Mouse (Mus musculus): ENCODE measurements around the gene Pdcd4.

Gene Pdcd4

DNA sequence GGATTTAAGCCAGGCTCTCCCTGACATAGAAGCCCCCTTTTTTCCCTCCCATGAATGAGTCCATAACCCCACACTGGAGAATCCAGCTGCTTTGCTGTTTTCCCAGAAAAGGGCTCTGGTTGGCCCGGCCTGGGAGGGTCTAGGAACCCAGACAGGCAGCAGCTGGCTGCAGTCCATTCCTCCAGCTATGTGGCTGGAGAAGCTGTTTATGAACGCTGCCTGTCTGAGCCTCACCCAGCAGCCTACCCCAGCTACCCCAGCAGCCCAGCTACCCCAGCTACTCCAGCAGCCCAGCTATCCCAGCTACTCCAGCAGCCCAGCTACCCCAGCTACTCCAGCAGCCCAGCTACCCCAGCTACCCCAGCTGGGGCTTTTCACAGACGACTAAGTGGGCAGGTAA is at the start of gene Pdcd4:
Pdcd4 (plus strand) TSS at position 171 of the 400 bp plus-strand sequence.
- no peak for DNase-seq (ENCODE audit: low spot score)

GRCm38 (mm10) chr19:53843972-53844371 is 48.1 kb upstream of the Pdcd4 start:
- DNase-seq (ENCODE audit: low spot score), result no peak

DNA sequence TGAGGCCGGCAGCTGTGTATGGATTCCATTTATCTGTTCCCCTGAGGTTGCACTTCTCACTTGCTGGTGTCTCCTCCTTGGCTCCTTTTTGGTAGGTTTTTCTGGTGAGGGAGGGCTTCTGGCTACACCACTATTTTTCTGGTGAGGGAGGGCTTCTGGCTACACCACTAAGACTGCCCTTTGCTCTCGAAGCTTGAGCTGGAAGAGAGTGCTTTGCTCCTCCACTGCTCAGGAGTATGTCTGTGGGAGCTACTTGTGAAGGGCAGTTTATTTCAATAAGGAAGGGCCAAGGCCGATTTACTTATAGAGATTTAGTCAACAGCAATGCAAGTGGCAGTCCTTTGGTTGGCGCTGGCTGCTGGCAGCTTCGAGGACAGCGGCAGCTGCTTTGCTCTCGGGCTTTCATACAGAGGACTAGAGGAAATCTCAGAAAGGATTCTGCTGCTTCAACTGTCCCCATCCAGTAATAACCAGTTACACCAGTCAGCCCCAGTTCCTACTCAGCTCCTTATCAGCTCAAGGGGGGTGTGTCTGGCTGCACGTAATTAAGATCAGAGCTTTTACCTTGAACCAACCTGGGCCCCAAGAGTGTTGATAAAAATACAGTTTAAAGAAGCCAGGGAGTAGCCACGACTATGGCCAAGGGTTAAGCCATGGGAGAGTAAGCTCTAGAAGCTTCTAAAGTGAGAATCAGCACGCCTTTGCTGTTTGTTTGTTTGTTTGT is 43.6 kb upstream of the Pdcd4 start:
- no peak for DNase-seq (ENCODE audit: low spot score)

DNA sequence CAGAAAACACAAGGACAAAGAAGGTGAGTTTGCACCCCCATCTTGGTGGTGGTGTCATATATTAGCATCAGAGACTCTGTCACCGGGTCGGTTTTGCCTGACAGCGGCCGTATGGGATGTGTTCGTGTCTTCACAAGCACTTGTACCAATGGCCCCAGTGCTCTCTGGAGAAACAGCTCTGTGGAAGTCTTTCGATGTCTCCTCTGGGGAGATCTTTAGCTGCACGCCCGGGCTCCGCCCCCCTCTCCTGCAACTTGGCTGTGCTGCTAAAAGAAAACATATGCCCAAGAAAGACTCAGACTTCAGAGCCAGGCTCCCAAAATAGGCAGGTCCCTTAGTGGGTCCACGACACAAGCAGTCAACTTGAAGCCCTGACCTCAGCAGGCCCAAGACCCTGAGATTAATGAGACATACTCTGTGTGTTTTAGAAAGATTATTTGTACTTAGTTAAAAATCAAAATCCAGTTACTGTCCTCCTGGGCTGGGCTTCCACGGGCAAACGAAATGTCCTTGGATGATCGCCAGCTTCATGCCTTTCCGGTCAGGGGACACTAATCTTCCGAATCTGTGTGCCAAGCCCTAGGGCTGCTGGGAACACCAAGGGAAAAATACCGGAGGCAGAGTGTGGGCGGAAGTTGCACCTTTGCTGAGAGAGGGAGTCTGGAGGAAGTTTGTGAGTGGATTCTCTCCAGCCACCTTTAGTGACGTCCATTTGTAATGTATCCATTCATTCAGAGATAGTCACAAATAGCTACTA is 41.7 kb upstream of the Pdcd4 start:
- no peak for DNase-seq (ENCODE audit: low spot score)

GRCm38 (mm10) chr19:53851352-53851751 is 40.7 kb upstream of the Pdcd4 start:
- no peak for DNase-seq (ENCODE audit: low spot score)

GRCm38 (mm10) chr19:53851826-53852698 is 40.0 kb upstream of the Pdcd4 start:
- no peak for DNase-seq (ENCODE audit: low spot score)

DNA sequence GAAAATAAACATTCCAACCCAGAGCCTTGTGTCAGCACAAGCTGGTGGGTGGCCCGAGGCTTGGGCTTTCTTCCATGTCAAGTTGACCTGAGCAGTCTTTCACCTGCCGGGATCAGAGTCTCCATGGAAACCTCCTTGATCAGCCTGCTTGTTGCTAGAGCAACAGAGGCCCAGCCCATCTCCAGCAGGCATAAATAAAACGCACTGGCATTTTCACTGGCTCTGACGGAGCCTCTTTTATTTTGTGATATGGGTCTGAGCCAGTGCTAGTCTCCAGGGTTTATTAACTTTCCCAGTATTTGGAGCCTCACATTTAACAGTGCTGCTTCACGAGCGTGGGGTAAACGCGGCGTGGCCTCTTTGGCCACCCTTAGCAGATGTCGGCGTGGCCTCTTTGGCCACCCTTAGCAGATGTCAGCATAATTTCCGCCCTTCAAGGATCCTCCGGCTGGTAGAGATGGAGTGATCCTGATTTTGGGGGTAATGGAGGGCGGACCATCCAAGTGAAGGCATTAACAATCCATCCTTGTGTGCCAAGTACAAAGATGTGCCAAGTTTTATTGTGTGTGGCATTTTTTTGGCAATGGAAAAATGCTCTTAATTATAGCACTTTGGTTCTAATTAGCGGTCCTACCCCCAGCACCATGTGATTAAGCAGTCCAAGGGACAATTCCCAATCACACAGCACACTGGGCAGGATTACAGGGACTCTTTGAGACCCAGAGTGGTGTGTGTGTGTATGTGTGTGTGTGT is 39.2 kb upstream of the Pdcd4 start:
- DNase-seq (ENCODE audit: low spot score), result peak; percentile 73

- DNase-seq (ENCODE audit: low spot score), result no peak
These were observed 37.1 kb upstream of the Pdcd4 start for GRCm38 (mm10) chr19:53854978-53855377.

DNA sequence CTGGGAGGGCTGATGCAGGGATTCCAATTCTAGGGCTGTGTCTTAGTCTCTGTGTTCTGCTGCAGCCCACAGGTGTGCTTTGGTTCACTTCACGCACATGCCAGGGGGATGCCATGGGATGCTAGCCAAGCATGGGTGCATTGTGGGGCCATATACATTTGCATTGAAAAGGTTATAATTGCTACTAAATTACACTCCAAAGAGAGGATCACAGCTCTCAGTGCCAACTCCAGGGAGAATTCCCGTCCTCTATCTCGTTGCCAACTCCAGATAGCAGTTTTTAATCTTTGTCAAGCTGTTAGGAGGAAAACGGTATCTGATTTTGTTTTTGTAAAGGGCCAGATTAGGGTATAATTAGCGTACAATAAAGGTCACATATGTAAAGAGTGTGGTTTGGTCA is 36.2 kb upstream of the Pdcd4 start:
- DNase-seq (ENCODE audit: low spot score), result no peak

DNA sequence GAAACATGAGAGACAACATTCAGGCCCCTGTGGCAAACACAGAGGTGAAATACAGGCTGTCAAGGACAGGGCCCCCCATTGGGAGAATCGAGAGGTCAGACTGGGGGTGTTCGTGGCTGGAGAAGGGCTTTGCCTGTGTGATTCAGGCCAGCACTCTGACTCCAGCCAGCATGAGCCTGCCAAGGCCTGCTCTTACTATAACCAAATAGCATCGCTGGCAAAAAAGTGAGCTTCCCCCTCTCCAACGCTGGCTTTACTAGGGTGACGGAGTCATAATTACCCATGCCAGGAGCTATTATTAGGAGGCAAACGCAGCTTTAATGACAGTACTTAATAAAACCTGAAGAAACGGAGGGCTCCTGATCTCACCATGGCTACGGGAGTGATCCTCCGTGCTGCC is 35.2 kb upstream of the Pdcd4 start:
- no peak for DNase-seq (ENCODE audit: low spot score)

- DNase-seq (ENCODE audit: low spot score), result no peak
These were observed 34.1 kb upstream of the Pdcd4 start for GRCm38 (mm10) chr19:53857962-53858361.

DNA sequence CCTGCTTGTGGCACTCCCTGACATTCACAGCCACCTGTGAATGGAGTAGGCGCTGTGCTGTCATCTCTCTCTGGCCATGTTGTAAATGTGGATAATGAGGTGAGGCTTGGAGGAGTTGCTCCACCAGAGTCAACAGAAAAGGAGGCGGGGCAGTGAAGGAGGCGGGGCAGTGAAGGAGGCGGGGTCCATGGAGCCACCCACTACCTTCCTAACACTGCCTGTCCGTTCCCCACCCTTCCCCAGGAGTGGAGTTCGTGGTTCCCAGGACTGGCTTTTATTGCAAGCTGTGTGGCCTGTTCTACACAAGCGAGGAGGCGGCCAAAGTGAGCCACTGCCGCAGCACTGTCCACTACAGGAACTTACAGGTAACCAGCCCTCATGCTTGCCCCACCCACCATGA is 32.9 kb upstream of the Pdcd4 start:
- DNase-seq (ENCODE audit: low spot score), result peak; percentile 52

DNA sequence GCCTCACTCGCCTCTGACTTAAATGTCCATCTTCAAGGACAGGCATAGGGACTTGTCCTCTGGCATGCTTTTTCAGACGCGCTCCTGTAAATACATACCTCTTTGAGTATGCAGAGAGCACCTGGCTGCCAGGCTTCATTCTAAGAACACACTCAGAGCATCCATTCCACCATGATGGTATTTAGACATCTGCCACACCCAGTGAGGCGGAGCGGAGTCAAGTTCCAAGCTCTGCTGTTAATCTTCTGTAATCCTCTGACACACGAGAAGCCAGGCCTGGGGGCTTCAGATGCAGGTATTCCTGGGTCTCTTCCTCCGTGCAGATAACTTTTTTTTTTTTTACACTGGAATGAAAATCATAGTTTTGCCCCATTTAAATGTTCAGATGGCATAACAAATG is 32.4 kb upstream of the Pdcd4 start:
- DNase-seq (ENCODE audit: low spot score), result no peak

DNA sequence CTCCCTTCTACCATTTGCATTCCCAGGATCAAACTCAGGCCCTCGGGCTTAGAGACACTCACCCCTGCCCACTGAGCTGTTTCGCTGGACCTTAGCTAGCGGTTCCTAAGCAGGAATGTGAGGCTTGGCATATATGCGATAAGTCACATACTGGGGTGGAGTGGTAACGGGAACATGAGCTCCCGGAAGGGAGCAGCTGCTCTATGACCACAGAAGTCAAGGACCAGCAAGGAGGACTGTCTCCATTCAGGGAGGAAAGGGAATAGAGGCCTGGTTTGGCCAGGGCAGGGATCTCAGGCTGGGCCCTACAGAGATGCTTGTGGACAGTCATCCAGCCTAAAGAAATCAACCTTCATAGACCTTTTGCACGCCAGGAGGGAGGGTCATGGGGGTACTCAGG is 30.7 kb upstream of the Pdcd4 start:
- no peak for DNase-seq (ENCODE audit: low spot score)

- no peak for DNase-seq (ENCODE audit: low spot score)
These were observed 29.3 kb upstream of the Pdcd4 start for GRCm38 (mm10) chr19:53862573-53863246.

DNA sequence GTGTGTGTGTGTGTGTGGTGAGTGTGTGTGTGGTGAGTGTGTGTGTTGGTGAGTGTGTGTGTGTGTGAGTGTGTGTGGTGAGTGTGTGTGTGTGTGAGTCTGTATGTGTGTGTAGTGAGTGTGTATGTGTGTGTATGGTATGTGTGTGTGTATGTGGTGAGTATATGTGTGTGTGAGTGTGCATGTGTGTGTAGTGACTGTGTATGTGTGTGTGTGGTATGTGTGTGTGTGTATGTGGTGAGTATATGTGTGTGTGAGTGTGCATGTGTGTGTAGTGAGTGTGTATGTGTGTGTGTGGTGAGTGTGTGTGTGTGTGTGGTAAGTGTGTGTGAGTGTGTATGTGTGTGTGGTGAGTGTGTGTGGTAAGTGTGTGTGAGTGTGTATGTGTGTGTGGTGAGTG is 24.8 kb upstream of the Pdcd4 start:
- DNase-seq (ENCODE audit: low spot score), result no peak

GRCm38 (mm10) chr19:53868125-53868524 is 23.9 kb upstream of the Pdcd4 start:
- DNase-seq (ENCODE audit: low spot score), result no peak

- no peak for DNase-seq (ENCODE audit: low spot score)
These were observed 23.2 kb upstream of the Pdcd4 start for GRCm38 (mm10) chr19:53868796-53869195.

DNA sequence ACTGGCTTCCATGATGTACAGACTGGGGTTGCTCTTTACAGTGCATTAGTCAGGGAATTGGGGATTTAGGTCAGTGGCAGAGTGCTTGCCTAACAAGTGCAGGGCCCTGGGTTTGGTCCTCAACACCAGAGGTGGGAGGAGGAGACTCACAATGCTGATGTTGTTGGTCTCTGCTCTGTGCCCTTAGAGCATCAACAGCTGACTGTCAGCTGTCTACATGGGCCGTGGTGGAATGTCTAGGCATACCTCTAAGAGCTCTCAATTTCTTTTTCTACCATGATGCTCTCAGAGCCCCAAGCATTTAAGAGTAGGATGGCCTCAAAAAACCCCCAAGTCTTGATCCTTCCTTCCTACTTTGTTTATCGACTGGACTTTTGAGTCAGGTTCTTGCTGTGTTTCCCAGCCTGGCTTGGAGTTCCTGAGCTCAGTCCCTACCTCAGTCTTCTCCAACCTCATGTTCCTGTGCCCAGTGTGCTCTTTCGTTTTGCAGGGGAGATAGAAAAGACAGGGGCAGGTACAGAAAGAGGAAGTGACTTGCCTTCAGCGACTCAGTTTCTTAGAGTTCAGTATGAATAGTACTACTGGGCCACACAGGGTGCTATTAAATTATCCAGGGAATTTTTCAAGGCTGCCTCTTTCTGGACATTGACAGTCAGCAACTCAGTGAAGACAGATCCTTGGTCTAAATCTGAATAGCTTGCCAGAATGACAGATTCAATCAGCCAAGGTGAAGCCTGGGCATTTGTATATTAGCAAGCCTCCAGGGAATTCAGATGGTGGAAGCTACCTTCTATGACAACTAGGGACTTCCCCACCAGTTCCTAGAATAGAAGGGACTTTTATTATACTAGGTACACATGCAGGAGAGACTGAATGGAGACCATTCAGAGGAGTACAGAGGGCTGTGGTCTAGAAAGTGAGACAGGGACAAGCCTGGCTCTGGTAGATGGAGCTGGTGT is 22.3 kb upstream of the Pdcd4 start:
- no peak for DNase-seq (ENCODE audit: low spot score)

DNA sequence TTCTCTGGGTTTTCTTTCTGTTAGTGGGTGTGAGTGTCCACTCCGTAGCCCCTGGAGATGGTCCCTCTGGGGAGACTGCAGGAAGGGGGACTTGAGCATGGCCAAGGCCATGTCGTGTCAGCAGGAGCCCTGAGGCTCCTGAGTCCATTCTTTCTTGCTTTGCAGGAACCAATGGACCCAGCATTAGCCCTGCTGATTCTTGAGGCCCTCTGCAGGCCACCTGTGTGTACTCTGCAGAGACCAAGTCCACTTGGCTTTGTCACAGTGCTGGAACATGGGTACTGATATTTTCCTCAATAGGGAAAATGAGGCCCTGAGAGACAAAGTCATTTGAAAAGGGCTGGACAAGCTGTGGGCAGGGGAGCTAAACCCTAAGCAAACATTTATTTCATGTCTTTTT is 21.5 kb upstream of the Pdcd4 start:
- no peak for DNase-seq (ENCODE audit: low spot score)
